Mouse (Mus musculus) T-helper 17 cell (primary cell): ENCODE measurements around the gene Gm45717.
"Not testable (repeated sequence)": the region's sequence is repeated elsewhere in the genome, so short reads cannot be mapped to it uniquely, and the experiment has no call there.

Experiments used
- in situ Hi-C, 2 experiments: fragments of 300-600 bp; cut with MboI, MseI; formaldehyde crosslinking; loops; 1 replicate in 1 of 2; 2 replicates in 1 of 2; pipeline ENCODE4 v1.15.1; 2025; ENCODE audit warnings: high pct_unique_total_duplicates in 2 of 2

Gene Gm45717

DNA sequence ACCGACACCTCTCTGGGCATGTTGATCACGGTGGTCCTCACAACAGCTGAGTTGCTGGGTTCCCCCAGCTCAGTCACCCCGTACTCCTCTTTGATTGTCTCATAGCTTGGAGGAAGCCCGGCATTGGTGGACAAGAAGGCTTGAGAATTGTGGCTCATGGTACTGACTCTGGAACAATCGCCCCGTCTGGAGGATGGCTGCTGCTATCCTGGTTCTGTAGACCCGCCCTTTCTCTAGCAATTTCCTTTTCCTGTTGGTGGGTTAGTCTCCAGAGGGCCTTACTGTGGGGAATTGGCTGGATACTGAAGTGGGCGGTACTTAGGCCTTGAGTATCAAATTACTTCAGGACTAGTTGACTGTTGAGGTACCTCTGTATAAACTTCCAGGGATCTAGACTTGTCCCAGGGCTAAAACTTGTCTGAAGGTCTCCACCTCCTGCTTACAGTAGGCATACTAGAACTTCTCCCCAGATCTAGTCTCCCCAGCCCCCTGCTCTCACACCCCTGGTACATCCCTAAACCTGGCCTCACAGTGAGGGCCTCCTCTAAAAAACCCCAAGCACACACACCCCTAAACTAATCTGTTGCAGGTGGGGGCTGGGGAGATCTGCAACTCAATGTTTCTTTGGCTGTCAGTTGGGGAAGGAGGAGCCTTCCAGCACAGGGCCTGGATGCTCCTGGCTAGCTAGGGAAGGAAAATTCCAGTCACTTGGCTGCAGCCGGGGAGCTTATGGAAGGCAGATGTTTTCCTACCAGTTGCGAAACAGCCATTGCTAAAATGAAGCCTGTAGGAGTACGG lies at the start of gene Gm45717, which contains the start of gene Ifitm2:
Gene Gm45717 (minus strand): TSS at position 180 of the 798 bp plus-strand sequence.
Gene Ifitm2 (minus strand): TSS at position 230 of the 798 bp plus-strand sequence.
- in situ Hi-C loops, result loop anchor here (5.0 kb wide), 2 partner anchors 91 to 221 kb away; no protein-coding TSS in a partner anchor

DNA sequence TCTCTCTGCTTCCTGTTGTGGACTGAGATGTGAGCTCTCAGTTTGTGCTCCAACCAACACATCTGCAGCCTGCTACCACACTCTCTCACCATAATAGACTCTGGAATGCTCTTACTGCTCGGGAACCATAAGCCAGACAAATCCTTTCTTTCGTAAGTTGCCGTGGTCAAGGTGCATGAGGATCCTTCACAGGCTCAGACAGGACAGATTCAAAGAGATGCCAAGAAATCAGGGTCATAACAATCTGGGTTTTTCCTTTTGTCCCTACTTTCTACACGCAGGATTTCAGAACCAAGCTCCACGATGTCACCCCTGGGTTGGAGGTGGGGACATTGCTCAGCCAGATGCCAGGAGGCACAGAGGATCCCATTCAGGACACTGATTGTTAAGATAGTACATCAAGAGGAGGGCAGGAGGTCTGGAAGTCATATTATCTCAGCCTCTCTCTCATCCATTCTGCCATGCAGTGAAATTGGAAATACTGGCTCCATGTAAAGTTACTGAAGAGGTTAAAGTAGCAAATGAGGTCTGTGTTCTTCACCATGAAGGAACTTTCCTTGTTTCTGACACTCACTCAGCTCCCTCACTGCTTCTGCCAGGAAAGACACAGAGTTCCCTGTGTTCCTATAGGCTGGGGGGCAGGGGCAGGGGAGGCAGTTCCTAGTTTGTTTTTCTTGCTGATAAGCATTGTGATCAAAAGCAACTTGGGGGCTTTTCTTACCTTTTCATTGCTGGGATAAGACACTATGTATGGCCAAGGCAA lies 47.7 kb upstream of the Gm45717 start:
- in situ Hi-C loops, result no loop called here

DNA sequence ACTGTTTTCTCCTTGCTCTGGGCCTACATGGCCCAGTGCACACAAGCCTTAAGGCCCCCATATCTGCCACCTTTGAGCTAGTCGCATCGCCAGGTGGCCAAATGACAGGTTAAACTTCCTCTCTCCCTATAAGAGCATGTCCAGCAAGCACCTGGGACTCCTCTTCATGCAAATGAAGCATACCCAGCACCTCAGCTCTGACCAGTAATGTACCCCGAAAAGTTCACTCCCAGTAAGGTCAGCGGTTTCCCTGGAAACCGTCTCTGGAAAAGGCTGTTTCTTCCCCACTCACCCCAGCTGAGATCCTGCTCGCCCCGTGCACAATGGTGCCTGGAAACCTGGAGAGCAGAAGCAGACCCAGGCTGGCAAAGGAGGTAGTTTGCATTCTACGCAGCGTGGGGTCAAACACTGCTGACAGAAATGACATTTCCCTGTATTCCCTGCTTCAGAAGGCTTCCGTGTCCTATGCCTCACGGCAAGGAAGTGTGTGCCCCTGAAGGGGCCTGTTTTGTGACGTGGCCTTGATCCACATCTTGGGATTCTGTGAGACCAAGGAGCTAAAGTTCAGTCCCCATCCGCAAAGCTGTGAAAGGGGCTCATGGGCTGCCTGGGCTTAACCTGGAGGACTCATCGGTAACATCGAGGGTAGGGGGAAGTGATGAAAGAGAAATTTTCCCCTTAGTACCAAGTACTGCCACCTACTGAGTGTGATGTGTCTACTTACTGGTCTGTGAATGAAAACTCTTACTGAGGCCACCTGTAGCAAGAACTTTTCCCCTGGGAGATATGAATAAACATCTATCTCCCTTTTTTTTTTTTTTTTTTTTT lies 45.4 kb upstream of the Gm45717 start:
- in situ Hi-C loops, result no loop called here

GRCm38 (mm10) chr7:140998853-140999700 lies 43.3 kb upstream of the Gm45717 start:
- in situ Hi-C loops, result no loop called here

DNA sequence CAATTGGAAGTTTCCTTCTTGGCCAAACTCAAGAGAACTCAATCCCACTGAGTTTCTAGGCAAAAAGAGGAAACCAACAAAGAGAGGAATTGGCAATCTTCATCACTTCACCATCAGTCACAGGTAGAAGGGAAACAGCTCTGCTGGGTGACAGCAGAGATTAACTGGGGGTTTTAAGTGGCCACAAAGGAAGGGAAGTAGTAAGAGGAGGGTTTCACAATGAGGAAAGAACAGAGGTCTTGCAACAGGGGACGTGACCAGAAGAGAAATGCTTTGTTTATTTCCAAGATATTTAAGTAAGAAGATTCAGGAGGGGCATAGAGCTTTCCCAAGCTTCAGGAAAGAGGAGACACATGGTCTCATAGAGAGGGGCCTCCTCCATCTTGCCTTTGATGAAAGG lies 42.1 kb upstream of the Gm45717 start:
- in situ Hi-C loops, result no loop called here

DNA sequence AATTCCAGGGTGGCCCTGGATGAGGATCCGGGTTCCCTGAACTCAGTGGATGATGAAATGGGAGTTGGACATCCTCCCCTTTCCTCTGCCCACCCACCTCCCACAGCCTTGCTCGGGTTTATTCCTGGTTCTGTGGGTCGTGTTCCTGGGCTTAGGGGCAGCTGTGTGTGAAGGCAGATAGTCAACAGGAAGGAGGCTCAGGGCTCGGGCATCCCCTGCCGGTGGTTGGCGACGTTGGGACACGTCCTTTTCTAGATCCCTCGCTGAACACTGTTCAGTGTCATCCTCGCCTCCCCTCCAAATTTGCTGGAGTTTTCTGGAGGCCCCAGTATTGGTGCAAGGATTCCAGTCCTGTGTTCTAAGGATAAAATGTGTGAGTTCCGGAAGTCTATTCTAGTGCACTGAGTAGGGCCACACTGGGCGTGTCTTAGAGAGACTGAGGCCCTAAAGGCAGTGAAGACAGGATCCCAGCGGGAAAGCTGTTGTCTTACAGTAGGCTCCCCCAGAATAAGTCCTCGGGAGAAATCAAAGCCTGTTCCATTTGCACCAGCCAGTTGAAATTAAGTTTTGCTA lies 35.5 kb upstream of the Gm45717 start:
- in situ Hi-C loops, result no loop called here

DNA sequence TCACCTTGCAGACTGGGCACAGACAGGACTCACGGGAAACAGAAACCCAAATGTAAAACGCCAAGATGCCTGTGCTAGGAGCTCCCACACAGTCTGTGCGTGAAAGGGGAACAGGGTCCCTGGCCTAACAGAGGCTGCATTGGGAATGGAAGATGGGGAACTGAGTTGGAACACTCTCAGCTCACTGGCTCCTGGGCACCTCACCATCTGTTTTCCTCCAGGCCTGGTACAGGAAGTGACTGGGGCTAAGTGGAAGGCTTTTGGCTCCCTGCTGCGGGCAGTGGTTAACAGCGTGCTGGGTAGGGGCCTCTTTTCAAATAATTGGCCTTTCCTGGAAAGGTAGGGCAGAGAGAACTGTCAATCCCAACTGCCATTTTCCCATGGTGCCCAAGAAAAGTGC lies 34.9 kb upstream of the Gm45717 start:
- in situ Hi-C loops, result no loop called here

DNA sequence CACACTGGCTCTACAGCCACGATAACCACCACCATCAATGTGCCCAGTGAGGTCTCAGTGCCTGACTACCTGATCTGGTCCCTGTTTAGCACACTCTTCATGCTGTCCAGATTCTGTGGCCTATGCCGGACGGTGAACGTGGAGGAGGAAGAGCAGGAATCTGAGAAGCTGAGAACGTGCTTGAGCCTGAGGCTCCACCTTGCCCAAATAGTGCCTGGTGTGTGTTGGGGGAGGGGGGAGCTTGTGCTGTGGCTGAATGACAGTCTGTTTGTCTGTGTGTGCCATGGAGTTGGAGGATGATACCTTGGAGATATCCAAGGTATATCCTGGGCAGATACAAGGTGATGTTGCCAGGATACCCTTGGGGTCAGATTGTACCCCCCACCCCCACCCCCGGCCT lies 34.4 kb upstream of the Gm45717 start:
- in situ Hi-C loops, result no loop called here

DNA sequence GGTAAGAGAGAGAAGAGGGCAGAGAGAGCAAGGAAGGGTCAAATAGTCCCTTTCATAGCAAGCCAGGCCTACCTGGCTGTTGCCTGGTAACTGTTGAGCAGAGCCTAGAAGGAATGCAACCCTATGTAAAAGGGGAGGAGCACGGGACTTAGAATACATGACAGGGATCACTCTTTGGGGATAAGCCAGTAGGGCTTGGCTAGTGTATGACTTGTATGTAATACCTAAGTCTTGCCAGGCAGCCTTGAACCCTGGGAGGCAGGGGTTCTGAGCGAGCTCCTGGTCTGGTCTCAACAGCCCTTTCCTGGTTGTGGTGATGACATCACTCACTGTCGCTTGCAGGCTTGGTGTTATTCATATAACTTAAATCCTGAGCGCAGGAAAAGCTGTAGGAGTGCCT lies 33.3 kb upstream of the Gm45717 start:
- in situ Hi-C loops, result no loop called here

DNA sequence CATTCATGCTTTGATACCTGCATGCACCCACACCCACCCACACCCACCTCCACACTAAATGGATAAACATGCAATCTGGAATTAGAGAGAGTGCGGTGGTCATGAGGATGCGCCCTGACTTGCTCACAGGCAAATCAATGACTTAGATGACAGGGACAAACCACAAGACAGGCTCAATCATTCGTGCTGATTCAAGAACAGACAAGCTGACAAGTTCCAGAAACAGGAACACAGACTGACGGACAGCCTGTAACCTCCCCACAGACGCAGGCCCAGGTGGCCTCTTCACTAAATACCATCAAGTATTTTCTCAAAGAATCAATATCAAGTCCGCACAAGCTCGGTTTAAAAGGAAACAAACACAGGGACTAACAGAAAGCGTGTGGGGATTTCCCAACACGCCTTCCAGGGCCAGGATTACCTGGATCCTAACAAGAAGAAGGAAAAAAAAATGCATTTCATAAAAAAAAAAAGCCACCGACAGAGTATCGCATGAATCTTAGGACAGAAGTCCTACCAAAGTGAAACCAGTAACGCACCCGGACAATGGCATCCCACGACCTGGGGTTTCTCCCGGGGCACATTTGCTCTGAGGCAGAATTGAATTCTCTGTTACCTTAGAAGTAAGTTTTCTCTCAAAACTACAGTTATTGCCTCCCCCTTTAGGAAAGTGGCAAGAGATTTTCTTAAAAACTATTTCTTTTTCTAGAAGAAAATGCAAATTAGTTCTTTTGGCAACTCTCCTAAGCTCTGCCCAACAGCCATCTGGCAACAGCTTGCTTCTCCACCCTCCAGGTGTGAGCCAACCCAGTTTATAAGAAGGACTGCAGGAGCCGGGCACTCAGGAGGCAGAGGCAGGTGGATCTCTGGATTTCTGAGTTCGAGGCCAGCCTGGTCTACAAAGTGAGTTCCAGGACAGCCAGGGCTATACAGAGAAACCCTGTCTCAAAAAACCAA lies 31.7 kb upstream of the Gm45717 start:
- in situ Hi-C loops, result no loop called here

DNA sequence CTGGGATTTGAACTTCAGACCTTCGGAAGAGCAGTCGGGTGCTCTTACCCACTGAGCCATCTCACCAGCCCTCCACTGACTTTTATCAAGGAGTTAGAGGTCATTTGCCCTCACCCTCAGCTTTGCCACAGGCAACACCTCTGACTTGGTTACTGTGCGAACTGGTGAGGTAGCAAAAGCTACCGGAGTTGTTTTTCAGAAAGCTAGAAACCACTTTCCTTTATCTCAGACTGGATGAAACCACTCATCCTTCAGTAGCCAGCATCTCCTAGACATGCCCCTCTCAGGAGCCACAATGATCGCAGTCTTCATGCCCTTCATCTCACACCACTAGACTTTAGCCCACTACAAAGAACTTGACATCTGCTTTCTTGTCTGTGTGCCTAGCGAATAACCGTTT lies 27.2 kb upstream of the Gm45717 start:
- in situ Hi-C loops, result no loop called here

- in situ Hi-C loops, result no loop called here
These were observed 26.0 kb upstream of the Gm45717 start for GRCm38 (mm10) chr7:140981704-140982103.

GRCm38 (mm10) chr7:140976720-140977119 lies 21.0 kb upstream of the Gm45717 start:
- in situ Hi-C loops, result not testable (repeated sequence)

GRCm38 (mm10) chr7:140975465-140975864 lies 19.7 kb upstream of the Gm45717 start:
- in situ Hi-C loops, result no loop called here

- in situ Hi-C loops, result no loop called here
These were observed 19.2 kb upstream of the Gm45717 start for GRCm38 (mm10) chr7:140974940-140975339.

GRCm38 (mm10) chr7:140973396-140974165 lies 17.8 kb upstream of the Gm45717 start:
- in situ Hi-C loops, result no loop called here

DNA sequence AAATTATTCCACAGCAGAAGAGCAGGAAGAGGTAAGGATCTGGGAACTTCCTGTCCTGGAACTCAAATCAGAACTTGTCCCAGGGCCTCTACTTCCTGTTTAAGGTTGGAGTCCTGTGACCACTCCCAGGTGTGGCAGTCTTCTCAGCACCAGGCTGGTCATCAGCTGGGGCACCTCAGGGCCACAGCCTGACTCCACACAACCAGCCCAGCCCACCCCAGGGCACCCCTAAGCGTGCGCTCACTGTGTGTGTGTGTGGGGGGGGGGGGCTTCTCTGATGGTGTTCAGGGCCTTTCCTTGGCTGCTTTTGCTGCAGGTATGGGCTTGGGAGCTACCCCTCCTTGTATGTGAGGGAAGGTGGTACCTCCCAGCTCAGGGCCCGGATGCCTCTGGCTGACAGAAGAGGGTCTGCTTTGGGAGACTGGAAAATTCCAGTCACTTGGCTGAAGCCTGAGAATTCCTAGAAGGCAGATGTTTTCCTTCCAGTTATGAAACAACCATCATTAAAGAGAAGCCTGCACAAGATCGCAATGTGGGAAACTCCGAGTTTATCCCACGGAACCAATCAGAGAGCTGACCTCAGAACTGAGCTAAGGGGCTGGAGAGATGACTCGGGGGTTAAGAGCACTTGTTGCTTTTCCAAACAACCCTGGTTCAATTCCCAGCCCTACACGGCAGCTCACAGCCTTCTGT lies 15.9 kb upstream of the Gm45717 start:
- in situ Hi-C loops, result no loop called here

DNA sequence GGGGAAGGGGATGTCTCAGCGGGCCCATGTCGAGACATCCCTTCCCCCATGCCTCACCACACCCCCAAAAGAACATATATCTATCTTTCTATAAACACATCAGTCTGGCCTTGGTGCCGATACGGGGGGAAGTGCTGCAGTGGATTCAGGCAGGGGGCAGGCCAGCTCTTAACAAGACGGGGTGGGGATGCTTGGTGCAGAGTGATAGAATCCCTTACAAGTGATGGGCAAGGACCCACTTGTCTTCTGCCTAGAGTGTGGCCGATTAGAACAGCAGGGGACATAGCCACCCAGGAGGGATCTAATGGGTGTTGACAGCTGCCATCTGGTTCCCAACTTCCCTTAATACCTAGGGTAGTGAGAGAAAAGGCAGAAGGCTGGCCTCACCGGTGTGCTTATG lies 15.2 kb upstream of the Gm45717 start:
- in situ Hi-C loops, result no loop called here
